Mouse (Mus musculus): ENCODE data around the gene Cysltr1.

DNA sequence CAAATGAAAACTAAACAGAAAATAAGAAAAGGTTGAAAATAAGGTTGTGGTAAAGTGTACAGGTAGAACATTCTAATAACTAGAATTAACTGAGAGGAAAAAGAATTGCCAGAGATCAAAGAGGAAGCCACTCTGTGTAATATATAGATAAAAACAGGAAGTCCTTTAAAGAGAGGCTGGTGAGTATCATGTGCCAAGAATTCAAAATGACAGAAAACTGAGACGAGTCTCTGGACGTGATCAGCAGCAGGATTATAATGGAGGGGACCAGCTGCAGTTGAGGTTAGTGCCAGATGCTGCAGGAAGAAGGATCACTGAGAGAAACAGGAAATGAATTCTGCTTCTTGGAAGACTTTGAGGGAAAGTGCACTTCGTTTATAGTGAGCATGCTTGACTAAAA, 20.2 kb upstream of the Cysltr1 start:
- no peak for TF ChIP-seq MYOD1 (IDR thresholded peaks at IDR 0.05; ENCODE audit: control insufficient read depth in 1 of 3, insufficient read length in 2 of 3, low read depth in 2 of 3)
- TF ChIP-seq POLR2A (IDR thresholded peaks at IDR 0.05; ENCODE audit: insufficient read length, low read depth), result no peak
- TF ChIP-seq TCF3 (IDR thresholded peaks at IDR 0.05; ENCODE audit: insufficient read length, low read depth), result no peak
- TF ChIP-seq CEBPB (IDR thresholded peaks at IDR 0.05; ENCODE audit: insufficient read depth, poor library complexity, severe bottlenecking), result no peak
- no peak for TF ChIP-seq E2F4 (IDR thresholded peaks at IDR 0.05; ENCODE audit: insufficient read depth)
- TF ChIP-seq TCF12 (IDR thresholded peaks at IDR 0.05; ENCODE audit: insufficient read depth, poor library complexity, severe bottlenecking), result no peak
